Mouse (Mus musculus) neural tube, embryonic 14.5 days (tissue): ENCODE measurements at regions not wholly inside any gene's neighbourhood (a gene's known extent, or its start where the extent isn't known, plus 50 kb on each side); places are given as distances from the start of the nearest gene placed in this dataset.
A peak's percentile ranks its signal among the peaks of the same experiment; 100 is the strongest.

ENCODE experiments used
- ATAC-seq: fragments of 200-750 bp; cut with Nextera tagmentation; 2 replicates; pipeline ENCODE4 v1.8.0; 2017; ENCODE audit warnings: low read depth, mild to moderate bottlenecking, moderate TSS enrichment, moderate library complexity
- H3K27ac ChIP-seq: fragments of 300-500 bp; sonication (generic); 2 replicates; pipeline ENCODE4 v1.5.1; 2014; ENCODE audit warnings: low read depth, mild to moderate bottlenecking, control low read depth, low read length, moderate library complexity, mixed read lengths
- H3K27me3 ChIP-seq: fragments of 300-500 bp; sonication (generic); 2 replicates; pipeline ENCODE4 v1.6.1; 2014; ENCODE audit warnings: low read length; ENCODE audit not compliant: control insufficient read depth, insufficient read depth
- H3K36me3 ChIP-seq: fragments of 300-500 bp; sonication (generic); 2 replicates; pipeline ENCODE4 v1.6.1; 2014; ENCODE audit warnings: low read length, mixed read lengths; ENCODE audit not compliant: control insufficient read depth, insufficient read depth
- H3K4me1 ChIP-seq: fragments of 300-500 bp; sonication (generic); 2 replicates; pipeline ENCODE4 v1.6.1; 2014; ENCODE audit warnings: low read length; ENCODE audit not compliant: control insufficient read depth, insufficient read depth
- H3K4me2 ChIP-seq: fragments of 300-500 bp; sonication (generic); 2 replicates; pipeline ENCODE4 v1.6.1; 2014; ENCODE audit warnings: mild to moderate bottlenecking, low read depth, low read length, control low read depth
- H3K4me3 ChIP-seq: fragments of 300-500 bp; sonication (generic); 2 replicates; pipeline ENCODE4 v1.5.1; 2014; ENCODE audit warnings: low read depth, low read length, control low read depth, mixed read lengths
- H3K9ac ChIP-seq: fragments of 300-500 bp; sonication (generic); replicated peaks from 2 replicates; pipeline ENCODE4 v1.6.1; 2014; ENCODE audit warnings: low read depth, mild to moderate bottlenecking, control low read depth, low read length, mixed read lengths
- H3K9me3 ChIP-seq: fragments of 300-500 bp; sonication (generic); 2 replicates; pipeline ENCODE4 v1.6.1; 2016; ENCODE audit warnings: low read length; ENCODE audit not compliant: control insufficient read depth
- WGBS: fragments of 180-500 bp; shearing (Covaris S2); extraction: QIAGEN DNeasy Blood & Tissue Kit; methylation state at CpG from one replicate; pipeline ENCODE4 v1.1.7; 2014; 5-methylcytosine and 5-hydroxymethylcytosine counted together

- H3K4me3 ChIP-seq: no peak overlapping the region
- H3K4me1 ChIP-seq: no peaks in the 10 kb centered on the region
- no peak for ATAC-seq
- H3K27me3 ChIP-seq: no peaks in the 10 kb centered on the region
- no peaks in the 10 kb centered on the region for H3K9me3 ChIP-seq
- H3K36me3 ChIP-seq: no peaks in the 10 kb centered on the region
- no peak overlapping the region for H3K4me2 ChIP-seq
- no peak overlapping the region for H3K27ac ChIP-seq
- H3K9ac ChIP-seq: no peak overlapping the region
- WGBS: 77% methylated on average over 2 of the region's 2 CpGs
Measured at GRCm38 (mm10) chr12:49921608-49922007, 536.6 kb downstream of the Gm43517 start.

GRCm38 (mm10) chr12:49940818-49941217 lies 555.8 kb downstream of the Gm43517 start:
- 0 out of 2 replicates have a peak, but pooled peaks cover 2% of the 10 kb centered on the region for H3K4me1 ChIP-seq

DNA sequence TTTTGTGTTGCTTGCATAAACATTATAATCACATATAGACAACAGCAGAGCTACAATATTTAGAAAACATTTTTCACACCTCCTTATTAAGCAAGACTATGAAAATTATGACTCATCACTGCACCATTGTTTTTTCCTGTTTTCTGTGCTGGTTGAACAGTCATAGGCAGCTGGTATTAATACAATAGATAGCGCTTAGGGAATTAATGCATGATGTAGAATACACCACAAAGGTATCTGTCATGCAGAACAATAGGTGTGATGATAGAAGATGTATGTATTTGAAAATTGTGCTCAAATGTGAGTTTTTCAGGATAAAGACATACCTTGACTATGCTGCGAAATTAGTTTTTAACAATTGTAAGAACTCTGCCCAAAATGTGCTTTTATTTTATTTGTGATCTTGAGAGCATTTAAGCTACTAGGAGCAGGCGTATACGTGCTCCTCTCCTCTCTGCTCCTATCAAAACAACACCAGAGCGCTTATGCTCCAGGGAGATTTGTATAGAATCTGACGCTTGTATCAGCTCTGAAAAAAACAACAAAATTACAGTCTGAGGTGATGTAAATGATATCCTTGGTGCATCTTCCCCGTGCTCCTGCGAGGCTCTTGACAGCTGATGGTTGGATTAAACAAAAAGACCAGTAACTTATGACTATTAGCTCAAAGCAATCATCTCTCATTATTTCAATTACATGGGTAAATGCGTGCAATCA lies 560.1 kb downstream of the Gm43517 start:
- no peak overlapping the region for H3K27ac ChIP-seq
- H3K27me3 ChIP-seq: no peaks in the 10 kb centered on the region
- no peak overlapping the region for H3K9ac ChIP-seq
- 0 out of 2 replicates have a peak, but pooled peaks cover 2% of the 10 kb centered on the region for H3K4me1 ChIP-seq
- no peaks in the 10 kb centered on the region for H3K36me3 ChIP-seq
- H3K9me3 ChIP-seq: no peaks in the 10 kb centered on the region
- no peak overlapping the region for H3K4me2 ChIP-seq
- peak; percentile 42; the same call in 1 of the 2 replicates for ATAC-seq
- WGBS: 49% methylated on average over 9 of the region's 9 CpGs
- H3K4me3 ChIP-seq: no peak overlapping the region

More at GRCm38 (mm10) chr12:49940818-49941217, 555.8 kb downstream of the Gm43517 start:
- H3K9me3 ChIP-seq: no peaks in the 10 kb centered on the region
- H3K27me3 ChIP-seq: no peaks in the 10 kb centered on the region
- no peak overlapping the region for H3K9ac ChIP-seq
- no peak overlapping the region for H3K4me3 ChIP-seq
- ATAC-seq: no peak
- no peak overlapping the region for H3K27ac ChIP-seq
- 77% methylated on average over 2 of the region's 2 CpGs for WGBS
- no peak overlapping the region for H3K4me2 ChIP-seq
- H3K36me3 ChIP-seq: no peaks in the 10 kb centered on the region

- Histone ChIP-seq H3K36me3 (no peaks in the 10 kb centered on the region), H3K4me3 (no peak overlapping the region), H3K27ac (no peak overlapping the region), H3K9ac (no peak overlapping the region), H3K27me3 (no peaks in the 10 kb centered on the region), H3K4me1 (0 out of 2 replicates have a peak, but pooled peaks cover 2% of the 10 kb centered on the region), H3K9me3 (no peaks in the 10 kb centered on the region), H3K4me2 (no peak overlapping the region)
- WGBS: 20% methylated on average over 4 of the region's 4 CpGs
- ATAC-seq: peak; percentile 80
Measured at GRCm38 (mm10) chr12:49945628-49946220, 560.8 kb downstream of the Gm43517 start.

- Histone ChIP-seq H3K4me1 (0 out of 2 replicates have a peak, but pooled peaks cover 2% of the 10 kb centered on the region), H3K4me2 (no peak overlapping the region), H3K9ac (no peak overlapping the region), H3K27me3 (no peaks in the 10 kb centered on the region), H3K9me3 (no peaks in the 10 kb centered on the region), H3K36me3 (no peaks in the 10 kb centered on the region), H3K27ac (no peak overlapping the region), H3K4me3 (no peak overlapping the region)
- no peak for ATAC-seq
- 29% methylated on average over 5 of the region's 5 CpGs for WGBS
Measured at GRCm38 (mm10) chr12:49946752-49947260, 561.8 kb downstream of the Gm43517 start.

GRCm38 (mm10) chr12:49950986-49951385 lies 566.0 kb downstream of the Gm43517 start:
- ATAC-seq: no peak
- H3K4me3 ChIP-seq: no peak overlapping the region
- H3K4me2 ChIP-seq: no peak overlapping the region
- no peaks in the 10 kb centered on the region for H3K9me3 ChIP-seq
- no peaks in the 10 kb centered on the region for H3K4me1 ChIP-seq
- no peak overlapping the region for H3K27ac ChIP-seq
- 92% methylated on average over 5 of the region's 5 CpGs for WGBS
- no peaks in the 10 kb centered on the region for H3K27me3 ChIP-seq
- no peak overlapping the region for H3K9ac ChIP-seq
- no peaks in the 10 kb centered on the region for H3K36me3 ChIP-seq

DNA sequence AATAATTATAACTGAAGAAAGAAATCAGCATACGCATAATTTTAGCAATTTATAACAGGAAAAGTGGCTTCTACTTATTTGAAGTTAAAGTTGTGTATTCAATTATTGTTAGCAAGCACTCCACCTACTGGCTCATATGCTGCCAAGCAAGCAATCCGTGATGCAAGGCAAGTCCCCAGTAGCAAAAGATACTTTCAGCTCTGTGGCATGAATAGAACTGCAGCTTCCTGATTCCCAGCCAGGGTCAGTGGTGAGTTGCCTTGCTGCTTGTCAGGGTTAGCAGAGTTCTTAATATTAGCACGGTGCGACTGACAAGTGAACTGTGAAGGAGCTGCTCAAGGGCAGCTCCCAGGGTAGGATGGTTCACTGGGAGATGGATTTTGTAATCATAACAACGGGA lies 566.8 kb downstream of the Gm43517 start:
- H3K36me3 ChIP-seq: no peaks in the 10 kb centered on the region
- ATAC-seq: no peak
- H3K4me3 ChIP-seq: no peak overlapping the region
- whole genome bisulfite sequencing: 52% methylated on average over 5 of the region's 5 CpGs
- H3K9me3 ChIP-seq: no peaks in the 10 kb centered on the region
- H3K27ac ChIP-seq: no peak overlapping the region
- no peak overlapping the region for H3K4me2 ChIP-seq
- H3K9ac ChIP-seq: no peak overlapping the region
- no peaks in the 10 kb centered on the region for H3K4me1 ChIP-seq
- H3K27me3 ChIP-seq: no peaks in the 10 kb centered on the region

DNA sequence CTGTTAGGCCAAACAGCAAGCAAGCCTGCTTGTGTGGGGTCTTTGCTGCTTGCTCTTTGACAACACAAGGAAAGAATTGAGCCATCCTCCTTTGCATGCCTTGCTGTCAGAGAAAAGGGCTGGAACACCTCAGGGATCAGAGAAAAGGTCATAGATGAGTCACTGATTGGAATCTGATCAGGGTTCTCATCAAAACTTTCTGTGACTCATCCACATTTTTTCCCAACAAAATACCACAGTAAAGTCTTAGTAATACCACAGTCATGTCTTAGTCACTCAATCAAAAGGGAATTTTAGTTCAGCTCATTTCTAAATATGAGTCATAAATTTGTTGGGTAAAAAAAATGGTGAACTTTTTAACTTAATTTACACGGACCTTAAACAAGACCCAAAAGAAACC lies 583.1 kb downstream of the Gm43517 start:
- Histone ChIP-seq H3K27me3 (no peaks in the 10 kb centered on the region), H3K36me3 (no peaks in the 10 kb centered on the region), H3K4me1 (no peaks in the 10 kb centered on the region), H3K4me3 (no peak overlapping the region), H3K9ac (no peak overlapping the region), H3K4me2 (no peak overlapping the region), H3K9me3 (no peaks in the 10 kb centered on the region), H3K27ac (no peak overlapping the region)
- ATAC-seq: no peak
- 82% methylated on average over 1 of the region's 1 CpGs for WGBS

- H3K27me3 ChIP-seq: no peaks in the 10 kb centered on the region
Measured at GRCm38 (mm10) chr12:49969546-49969945, 584.6 kb downstream of the Gm43517 start.

More at GRCm38 (mm10) chr12:49969546-49969945, 584.6 kb downstream of the Gm43517 start:
- H3K4me3 ChIP-seq: no peak overlapping the region
- no peak overlapping the region for H3K9ac ChIP-seq
- no peak overlapping the region for H3K4me2 ChIP-seq
- H3K27ac ChIP-seq: no peak overlapping the region
- H3K4me1 ChIP-seq: no peaks in the 10 kb centered on the region
- ATAC-seq: no peak
- 39% methylated on average over 2 of the region's 2 CpGs for WGBS
- H3K9me3 ChIP-seq: no peaks in the 10 kb centered on the region
- no peaks in the 10 kb centered on the region for H3K36me3 ChIP-seq
